Mouse (Mus musculus): ENCODE measurements around the gene Art4.

Art4 gene

DNA sequence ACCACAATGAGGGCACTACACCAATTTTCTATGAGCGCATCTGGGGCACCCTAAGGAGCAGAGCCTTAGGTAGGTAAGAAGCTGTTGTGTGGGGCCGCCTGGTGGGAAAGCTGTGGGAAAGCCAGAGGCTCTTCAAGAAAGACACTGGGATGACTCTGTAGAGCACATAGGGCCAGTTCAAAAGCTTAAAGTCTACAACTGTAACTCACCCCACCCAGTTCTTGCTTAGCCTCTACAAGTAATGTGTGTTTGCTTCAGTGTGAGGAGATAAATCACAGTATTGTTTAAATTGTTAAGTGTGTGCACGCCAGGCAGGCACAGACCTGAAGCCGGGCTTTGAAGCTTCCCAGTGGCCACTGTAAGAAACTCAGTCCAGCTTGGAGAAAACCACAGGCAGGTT, 8.6 kb upstream of the Art4 start:
- DNase-seq (ENCODE audit: low read depth) = no peak

DNA sequence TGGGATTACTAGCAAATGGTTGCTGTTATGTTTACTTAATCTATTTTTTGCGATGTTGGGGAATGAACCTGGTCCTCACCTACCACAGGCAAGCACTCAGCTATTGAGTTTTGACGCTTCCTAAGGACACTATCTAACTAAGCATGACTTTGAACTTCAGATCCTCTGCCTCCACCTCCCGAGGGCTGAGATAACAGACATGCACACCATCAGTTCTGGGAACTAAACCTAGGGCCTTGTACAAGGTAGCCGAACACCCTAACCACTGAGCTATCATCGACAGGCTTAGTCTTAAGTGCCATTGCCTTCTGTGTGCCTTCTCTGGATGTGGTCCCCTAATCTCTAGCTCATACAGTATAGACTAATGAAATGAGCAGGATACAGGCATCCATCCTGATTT, 7.8 kb upstream of the Art4 start:
- no peak for DNase-seq (ENCODE audit: low read depth)

DNA sequence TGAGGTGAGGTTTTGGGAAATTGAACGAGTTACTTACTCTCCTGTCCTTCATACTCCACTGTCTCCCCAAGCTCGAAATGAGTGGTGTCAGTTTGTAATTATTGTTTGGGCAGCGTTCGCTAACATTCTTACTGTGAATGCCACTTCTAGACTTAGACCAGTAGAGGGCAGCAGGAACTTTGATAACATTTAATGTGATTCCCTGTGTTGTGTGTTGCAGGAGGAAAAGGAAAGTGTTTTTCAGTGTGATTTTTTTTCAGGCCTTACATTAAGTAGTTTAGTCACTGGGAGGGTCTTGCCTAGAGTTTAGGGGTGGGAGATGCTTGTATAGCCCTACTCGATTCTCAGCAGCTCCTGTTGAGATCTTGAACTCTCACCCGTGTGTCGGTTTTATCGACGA, 3.5 kb upstream of the Art4 start:
- peak; percentile 55 for DNase-seq (ENCODE audit: low read depth)

- no peak for DNase-seq (ENCODE audit: low read depth)
Measured at GRCm38 (mm10) chr6:136858420-136858819, 887 bp upstream of the Art4 start.

- DNase-seq (ENCODE audit: low read depth) = no peak
Measured at GRCm38 (mm10) chr6:136857873-136858260, 334 bp upstream of the Art4 start.

DNA sequence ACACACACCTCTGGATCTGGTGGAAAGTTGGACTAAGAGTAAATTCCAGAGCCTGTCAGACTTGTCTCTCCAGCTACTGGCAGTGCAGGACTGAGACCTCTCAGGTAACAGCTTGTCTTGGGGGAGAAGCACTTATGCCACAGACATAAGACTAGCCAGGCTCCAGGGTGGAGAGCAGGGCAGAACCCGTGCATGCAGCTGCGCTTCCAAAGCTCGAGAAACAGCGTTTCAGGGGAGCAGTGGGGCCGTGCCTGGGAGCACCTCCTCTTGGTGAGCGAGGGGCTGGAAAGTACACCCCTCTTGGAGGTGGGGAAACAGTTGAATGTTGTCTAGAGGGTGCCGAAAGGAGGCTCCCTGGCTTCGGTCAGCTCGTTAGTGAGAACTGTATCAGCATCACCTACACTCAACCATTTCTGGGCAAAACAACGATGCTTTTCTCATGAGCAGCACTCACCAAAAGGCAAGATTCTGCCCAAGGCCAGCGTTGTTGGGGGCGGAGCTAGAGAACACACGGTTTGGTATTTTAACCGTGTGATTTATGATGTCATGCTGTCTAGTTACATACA, 1.4 kb downstream of the Art4 start:
- peak; percentile 30 for DNase-seq (ENCODE audit: low read depth)

DNA sequence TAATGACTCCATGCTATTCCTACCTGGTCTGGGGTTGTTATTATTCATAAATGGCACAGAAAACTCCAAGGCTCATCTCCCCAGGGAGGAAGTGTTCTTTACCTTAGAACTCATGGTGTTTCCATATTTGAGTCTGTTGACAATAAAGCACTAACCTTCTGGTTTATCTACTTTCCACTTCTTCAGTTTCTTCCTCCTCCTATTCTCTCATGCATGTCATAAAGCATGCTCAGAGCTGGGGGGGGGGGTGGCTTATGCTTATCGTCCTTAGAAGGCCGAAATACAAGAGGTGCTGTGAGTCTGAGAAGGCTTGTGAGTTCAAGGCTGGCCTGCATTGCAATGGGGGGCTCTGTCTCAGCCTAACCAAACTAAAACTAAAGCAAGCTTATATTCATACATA, 2.4 kb downstream of the Art4 start:
- no peak for DNase-seq (ENCODE audit: low read depth)

- no peak for DNase-seq (ENCODE audit: low read depth)
Measured at GRCm38 (mm10) chr6:136854361-136854781, 3.2 kb downstream of the Art4 start.

DNA sequence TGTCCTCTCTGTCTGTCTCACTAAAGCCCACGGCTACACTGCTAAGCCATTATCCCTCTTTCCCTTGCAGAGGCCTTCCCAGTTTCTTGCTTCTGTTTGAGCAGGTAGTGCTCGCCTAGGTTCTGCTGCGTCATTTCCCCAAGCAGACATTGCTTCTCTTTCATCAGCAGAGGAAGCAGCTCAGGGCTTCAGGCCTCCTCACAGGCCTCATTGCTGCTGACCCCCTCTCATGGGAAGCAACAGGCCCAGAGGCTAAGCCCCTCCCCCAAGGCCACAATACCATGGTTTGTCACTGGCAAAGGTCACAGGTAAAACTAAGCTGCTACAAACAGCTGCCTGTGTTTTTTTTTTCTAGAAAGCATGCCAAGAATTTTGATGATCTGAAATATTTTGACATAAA, 4.8 kb downstream of the Art4 start:
- DNase-seq (ENCODE audit: low read depth) = no peak

- DNase-seq (ENCODE audit: low read depth) = no peak
Measured at GRCm38 (mm10) chr6:136852348-136852747, 5.2 kb downstream of the Art4 start.

- no peak for DNase-seq (ENCODE audit: low read depth)
Measured at GRCm38 (mm10) chr6:136850267-136850666, 7.3 kb downstream of the Art4 start.

- no peak for DNase-seq (ENCODE audit: low read depth)
Measured at GRCm38 (mm10) chr6:136848971-136849370, 8.6 kb downstream of the Art4 start.

DNA sequence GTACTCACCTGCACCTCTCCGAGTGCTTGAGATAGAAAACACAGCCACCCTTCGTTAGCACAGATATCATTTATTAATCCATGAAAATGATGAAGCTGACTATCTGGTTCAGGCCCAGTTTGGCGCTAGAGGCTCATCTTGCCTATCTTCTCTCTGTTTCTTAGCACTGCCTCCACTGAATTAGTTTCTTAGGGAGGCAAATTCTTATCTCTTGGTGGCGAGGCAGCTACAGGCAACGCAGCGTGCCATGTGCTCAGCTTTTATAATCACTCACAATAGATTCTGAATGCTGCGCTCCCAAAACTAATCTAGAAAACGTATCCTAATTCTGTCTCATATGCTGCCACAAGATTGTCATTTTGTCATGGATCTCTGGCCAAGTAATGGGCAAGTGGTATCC, 9.1 kb downstream of the Art4 start:
- no peak for DNase-seq (ENCODE audit: low read depth)

DNA sequence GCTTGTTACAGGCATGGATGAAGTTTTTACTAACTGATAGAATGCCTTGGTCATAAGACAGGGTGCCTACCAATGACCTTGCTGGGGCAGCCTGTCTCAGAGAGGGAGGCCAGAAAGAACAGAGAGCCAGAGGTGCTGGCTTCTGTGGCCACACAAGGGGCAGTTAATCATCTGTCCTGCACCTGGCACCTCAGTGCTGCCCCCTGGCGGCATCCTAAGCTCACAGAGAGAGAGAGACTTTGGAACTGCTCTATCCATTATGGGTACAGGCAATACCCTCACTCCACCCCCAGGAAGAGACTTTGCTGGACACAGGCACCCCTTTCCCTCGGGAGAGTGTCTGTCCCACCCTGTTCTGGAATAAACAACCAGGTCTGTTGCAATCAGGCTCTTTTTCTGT, 9.7 kb downstream of the Art4 start:
- DNase-seq (ENCODE audit: low read depth) = no peak

- DNase-seq (ENCODE audit: low read depth) = no peak
Measured at GRCm38 (mm10) chr6:136847267-136847666, 10.3 kb downstream of the Art4 start.

GRCm38 (mm10) chr6:136845706-136846480, 11.6 kb downstream of the Art4 start:
- DNase-seq (ENCODE audit: low read depth) = no peak

DNA sequence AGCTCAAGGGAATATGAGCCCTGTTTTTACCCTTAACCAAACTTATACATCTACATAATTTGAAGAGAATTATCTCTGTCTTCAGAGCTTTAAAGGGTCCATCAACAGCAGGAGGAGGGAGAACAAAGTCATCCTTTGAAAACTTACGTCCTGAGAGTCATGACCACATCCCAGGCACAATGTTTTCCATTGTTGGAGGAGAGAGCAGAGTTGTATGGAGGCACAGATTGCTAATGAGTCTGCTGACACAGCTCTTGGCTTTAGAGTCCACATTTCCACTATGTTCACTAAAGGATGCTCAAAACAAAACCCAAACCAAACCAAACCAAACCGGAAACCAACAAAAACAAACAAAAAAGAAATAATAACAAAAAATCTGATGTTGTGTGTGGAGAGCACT, 12.6 kb downstream of the Art4 start:
- DNase-seq (ENCODE audit: low read depth) = no peak

DNA sequence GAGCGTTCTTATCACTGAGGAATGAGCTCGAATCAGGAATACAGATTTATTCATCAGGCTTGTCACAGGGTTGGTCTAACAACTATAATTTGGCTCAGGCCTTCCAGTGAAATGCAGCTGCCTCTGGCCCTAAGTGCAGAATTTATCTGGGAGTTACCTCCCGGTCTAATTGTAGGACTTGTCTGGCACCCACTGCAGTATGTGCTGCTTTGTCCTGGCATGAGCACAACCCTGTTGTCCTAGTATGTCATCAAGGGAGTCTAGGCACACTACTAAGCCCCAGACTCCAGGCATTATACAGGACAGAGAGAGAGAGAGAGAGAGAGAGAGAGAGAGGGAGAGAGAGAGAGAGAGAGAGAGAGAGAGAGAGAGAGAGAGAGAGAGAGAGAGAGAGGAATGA, 20.2 kb downstream of the Art4 start:
- no peak for DNase-seq (ENCODE audit: low read depth)

DNA sequence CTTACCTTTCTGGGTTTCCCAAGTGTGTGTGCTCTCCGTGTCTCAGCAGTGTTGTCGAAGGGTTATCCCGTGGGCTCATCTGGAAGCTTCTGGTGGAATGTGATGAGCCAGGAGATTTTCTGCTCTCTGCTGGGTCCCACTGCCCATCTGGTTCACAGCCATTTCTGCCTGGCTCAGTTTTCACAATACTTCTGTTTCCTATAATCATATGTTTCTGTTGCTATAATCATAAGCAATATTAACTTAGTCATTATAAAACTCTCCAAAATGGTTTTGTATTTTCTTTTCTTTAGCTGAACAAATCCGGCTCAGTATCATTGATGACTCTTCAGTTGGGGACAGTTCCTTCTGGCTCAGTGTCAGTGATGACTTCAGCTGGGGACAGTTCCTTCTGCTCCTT, 22.2 kb downstream of the Art4 start, which contains the start of gene Smco3:
Gene Smco3 (minus strand): TSS at position 101 of the 400 bp plus-strand sequence.
- DNase-seq (ENCODE audit: low read depth) = no peak

DNA sequence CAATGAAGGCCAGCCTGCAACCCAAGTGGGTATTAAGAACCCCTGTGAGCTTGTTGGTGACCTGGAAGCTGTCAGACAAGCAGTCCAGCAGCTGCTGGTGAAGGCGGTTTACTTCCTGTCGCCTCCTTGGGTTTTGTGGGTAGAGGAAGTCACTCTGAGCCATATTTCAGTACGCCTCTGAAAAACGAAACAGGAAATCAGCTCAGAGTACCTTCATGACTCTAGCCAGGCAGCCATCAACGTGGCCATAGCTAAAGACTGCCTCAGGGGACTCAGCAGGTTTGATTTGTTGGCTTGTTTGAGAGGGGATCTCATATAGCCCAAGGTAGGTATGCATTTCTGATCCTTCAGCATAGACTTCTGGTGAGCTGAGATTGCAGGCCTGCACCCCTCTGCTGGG, 25.8 kb downstream of the Art4 start:
- no peak for DNase-seq (ENCODE audit: low read depth)

- no peak for DNase-seq (ENCODE audit: low read depth)
Measured at GRCm38 (mm10) chr6:136828681-136829080, 28.9 kb downstream of the Art4 start.

DNA sequence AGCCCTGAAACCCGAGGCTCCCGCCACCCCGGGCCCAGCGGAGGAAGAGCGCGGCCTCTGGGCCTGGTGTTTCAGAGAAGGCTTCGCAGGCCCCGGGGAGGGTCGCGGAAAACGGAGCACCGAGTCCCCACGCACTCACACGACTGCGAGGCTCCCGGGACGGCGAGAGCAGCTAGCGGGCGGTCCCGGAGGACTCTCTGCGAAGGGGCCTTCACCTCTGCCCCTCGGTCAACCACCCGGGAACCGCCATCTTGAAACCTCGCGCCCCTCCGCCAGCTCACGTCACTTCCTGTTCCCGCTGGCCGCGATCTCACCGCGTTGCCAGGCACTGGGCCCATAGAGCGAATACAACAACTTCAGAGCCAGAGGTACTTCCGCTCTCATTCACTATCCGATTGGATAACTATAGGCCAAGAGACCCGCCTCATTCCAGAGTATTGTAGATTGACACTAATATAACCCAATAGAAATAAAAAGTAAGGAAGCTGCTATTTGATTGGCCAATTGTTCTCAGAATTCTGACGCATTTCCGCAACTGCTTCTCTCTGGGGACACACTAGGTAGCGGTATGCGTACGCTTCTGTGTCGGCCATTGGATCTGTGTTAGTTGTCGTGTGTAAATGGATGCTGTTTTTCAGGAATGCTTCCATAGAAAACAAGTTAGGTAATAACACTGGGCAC, 29.5 kb downstream of the Art4 start, which contains the start of gene Wbp11:
Gene Wbp11 (minus strand): TSS at position 353 of the 681 bp plus-strand sequence.
- DNase-seq (ENCODE audit: low read depth) = peak; percentile 85

DNA sequence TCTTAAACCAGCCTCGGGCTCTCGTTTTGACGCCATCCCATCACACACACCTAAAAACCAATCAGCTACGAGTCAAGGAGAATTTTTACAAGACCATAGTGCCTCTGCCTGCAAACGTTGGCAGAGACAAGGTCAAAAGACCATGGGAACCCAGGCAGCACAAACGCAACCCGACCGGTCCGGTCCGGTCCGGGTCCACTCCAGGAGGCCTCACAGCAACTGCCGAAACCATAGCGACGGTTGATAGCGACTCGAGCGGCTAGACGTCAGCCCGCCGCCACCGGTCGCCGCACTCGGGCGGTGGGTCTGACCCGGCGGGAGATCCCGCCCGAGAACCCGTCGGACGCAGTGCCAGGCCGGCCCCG, 30.0 kb downstream of the Art4 start, which contains the start of gene BC049715:
Gene BC049715 (plus strand): TSS at position 111 of the 365 bp plus-strand sequence.
- DNase-seq (ENCODE audit: low read depth) = no peak

Data from c-Kit-positive CD71-negative TER-119-negative erythroid progenitor cells, embryonic 14.5 days (primary cell).